Mouse (Mus musculus) yolk sac, embryonic 10.5 days (tissue): Measurements from ENCODE around the gene Sec11a.
"Not testable (repeated sequence)": the region's sequence is repeated elsewhere in the genome, so short reads cannot be mapped to it uniquely, and the experiment has no call there.

Experiments used
- DNase-seq: peaks from one replicate; pipeline ENCODE4 v3.0.0-alpha.2; 2017; ENCODE audit warnings: low spot score

Gene Sec11a

DNA sequence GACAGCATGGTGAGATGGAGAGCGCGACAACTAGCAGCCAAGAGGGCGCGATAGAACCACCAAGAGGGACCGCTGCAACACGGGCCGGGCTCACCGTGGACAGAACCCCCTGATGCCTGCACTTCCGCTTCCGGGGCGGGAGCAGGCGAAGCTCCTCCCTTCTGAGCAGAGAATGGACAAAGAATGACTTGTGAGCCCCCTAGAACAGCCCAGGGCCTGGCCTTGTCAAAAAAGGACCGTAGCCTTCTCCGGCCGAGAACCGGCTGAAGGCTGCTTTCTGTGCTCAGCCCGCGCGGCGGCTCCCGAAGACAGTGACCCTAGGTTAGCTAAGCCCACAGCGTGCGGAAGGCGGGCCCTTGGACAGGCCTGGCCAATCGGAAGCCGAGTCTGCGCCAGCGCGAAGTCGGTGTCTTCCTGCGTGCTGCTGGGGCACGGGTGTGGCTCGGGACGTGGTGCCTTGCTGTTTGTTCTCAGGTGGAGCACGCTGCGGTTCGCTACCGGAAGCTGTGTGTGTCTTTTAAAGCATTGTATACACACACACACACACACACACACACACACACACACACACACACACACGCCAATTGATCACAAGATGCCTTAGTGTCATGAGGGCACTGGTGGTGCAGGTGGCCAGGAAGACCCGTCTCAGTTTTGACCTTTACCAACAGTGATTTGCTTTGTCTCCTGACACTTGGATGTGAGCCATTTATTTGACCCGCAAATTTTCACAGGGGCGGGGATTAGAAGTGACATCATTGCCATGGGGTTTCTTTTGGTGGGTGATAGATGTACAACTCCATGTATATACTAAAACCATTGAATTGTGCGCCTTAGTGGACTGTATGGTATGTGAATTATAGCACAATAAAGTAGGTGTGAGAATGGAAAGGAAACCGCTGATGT is at the start of gene Sec11a:
Gene Sec11a, minus strand, starts transcription at position 336 of the 906 bp plus-strand sequence.
- DNase-seq = peak; percentile 95

DNA sequence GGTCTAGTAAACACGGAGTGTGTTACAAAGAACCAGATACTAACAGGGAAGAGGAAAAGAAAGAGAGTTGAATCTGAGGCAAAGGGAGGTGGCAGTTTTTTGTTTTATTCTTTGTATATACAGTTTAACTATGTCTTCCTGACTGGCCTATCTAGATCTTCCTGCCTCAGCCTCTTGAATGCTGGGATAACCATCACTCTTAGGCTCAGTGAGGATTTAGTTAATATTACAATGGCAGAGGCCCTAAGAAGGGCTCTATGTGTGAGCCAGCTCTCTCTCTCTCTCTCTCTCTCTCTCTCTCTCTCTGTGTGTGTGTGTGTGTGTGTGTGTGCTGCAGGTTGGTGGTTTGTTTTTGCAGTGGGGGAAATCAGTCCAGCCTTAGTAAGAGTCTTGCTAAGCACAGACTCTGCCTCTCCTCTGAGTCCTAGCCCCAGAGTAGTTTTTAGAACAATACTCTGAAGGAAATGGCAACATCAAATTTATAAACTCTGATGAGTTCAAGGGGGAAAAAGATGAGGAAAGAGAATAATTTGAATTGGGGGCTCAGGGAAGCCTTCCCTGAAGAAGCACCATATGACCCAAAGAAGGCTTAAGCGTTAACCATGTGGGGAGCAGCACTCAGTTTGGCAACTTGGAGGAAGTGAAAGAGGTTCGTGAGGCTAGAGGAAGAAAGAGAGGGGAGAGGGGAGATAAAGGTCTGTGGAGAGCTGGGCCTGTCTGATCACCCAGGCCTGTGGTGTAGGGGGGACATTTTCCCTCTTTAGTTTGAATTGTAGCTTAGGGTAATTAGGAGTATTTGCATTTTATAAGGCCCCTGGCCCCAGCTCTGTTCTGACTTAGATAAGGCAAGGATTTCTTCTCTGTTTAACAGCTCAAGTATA is 47.9 kb upstream of the Sec11a start:
- no peak for DNase-seq

DNA sequence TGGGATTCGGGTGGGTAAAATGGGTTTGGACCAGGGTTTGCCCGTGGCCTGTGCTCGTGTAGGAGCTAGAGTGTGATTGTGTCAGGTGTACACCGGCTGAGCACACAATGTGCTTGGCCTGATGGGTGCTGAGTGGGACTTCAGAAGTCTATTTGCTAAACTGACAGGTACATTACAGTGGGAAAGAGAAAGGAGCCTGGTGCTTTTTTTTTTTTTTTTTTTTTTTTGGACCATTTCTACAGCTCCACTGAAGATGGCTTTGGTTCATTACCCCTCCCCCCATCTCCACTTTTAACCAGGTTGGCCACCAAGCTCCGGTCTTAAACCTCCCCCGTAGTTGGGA is 47.1 kb upstream of the Sec11a start:
- DNase-seq = no peak

- peak; percentile 87 for DNase-seq
Observed at GRCm38 (mm10) chr7:80993834-80994662, 46.5 kb upstream of the Sec11a start.

GRCm38 (mm10) chr7:80992980-80993833 is 45.6 kb upstream of the Sec11a start, which contains the start of gene Zfp592:
TSS of gene Zfp592 (plus strand) at chr7:80993681.
- peak; percentile 91 for DNase-seq

DNA sequence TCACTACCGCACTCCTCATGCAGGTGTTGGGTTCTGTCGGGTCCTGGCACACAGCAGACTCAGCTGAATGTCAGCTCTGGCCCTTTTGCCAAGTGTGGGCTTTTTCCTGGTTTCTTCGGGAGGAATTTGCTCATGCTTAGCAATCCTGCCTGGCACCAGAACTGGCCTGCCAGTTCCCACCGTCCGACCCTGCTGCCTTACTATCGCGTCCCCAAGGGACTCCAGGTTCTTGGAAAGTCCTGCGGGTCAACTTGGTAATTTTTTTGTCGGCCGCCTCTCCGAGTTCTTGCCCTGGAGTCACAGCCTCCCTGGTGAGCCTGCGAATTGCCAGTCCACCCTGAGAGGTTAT is 45.0 kb upstream of the Sec11a start:
- no peak for DNase-seq

- no peak for DNase-seq
Observed at GRCm38 (mm10) chr7:80992063-80992462, 44.5 kb upstream of the Sec11a start.

GRCm38 (mm10) chr7:80991589-80991988 is 44.0 kb upstream of the Sec11a start:
- no peak for DNase-seq

DNA sequence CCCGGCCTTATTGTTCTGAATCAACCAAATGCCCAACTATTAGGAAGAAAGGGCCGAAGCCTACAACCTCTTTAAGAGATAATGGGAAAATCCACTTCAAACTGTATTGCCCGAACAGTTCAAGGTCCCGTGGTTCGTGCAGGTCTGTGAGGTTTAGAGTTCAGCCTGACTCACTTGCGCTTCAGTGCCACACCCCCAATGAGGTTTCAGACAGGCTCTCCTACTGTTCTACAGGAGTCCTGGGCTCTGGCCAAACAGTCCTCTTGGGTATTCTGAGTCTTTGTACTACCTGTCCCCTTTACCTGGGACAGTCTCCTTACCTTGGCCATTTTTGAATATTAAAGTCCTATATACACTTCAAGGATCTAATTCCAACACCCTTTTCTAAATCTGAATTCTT is 42.7 kb upstream of the Sec11a start:
- DNase-seq = no peak

- no peak for DNase-seq
Observed at GRCm38 (mm10) chr7:80987805-80988625, 40.4 kb upstream of the Sec11a start.

- DNase-seq = no peak
Observed at GRCm38 (mm10) chr7:80986458-80987187, 39.0 kb upstream of the Sec11a start.

DNA sequence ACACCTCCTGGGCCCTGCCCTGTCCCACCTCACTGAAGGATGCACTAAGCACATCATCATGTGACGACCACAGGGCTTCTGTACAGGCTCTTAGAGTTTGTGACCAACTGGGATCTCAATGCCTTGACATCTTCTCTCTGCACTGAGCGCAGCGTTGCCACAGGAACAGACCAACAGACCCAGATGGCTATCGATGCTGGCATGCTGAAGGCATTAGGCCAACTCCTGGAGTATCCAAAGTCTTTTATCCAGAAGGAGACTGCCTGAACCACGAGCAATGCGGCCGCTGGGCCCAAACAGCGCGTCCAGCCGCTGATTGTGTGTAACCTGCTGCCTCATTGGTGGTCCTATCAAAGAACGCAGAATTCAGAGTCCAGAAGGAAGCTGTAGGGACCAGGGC is 33.0 kb upstream of the Sec11a start:
- DNase-seq = no peak

- DNase-seq = not testable (repeated sequence)
Observed at GRCm38 (mm10) chr7:80973638-80974015, 26.0 kb upstream of the Sec11a start.

DNA sequence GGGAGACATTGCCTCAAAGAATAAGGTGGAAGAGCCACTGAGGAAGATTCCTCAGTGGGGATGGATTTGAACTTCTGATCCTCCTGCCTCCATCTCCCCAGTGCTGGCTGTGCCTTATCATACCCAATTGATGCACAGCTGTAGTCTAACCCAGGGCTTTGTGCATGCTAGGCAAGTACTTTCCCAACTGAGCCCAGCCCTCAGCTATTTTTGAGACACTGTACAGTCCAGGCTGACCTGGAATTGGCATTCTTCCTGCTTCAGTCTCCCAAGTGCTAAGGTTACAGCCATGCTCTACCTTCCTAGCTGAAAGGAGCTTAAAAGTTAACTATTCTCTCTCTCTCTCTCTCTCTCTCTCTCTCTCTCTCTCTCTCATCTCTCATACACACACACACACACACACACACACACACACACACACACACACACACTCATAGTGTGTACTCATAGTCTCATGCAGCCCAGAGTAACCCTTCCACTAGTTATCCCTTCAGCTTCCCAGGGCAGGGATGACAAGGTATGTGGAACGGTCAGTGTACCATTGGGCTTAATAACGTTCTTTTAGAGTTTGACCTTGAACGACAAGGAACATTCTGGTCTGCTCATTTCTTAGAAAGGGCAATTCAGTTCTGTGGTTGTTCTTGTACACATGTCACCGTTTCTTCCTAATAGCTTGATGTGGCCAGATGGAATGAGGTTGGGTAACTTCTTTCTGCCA is 25.5 kb upstream of the Sec11a start:
- not testable (repeated sequence) for DNase-seq

- DNase-seq = no peak
Observed at GRCm38 (mm10) chr7:80972082-80972481, 24.5 kb upstream of the Sec11a start.

DNA sequence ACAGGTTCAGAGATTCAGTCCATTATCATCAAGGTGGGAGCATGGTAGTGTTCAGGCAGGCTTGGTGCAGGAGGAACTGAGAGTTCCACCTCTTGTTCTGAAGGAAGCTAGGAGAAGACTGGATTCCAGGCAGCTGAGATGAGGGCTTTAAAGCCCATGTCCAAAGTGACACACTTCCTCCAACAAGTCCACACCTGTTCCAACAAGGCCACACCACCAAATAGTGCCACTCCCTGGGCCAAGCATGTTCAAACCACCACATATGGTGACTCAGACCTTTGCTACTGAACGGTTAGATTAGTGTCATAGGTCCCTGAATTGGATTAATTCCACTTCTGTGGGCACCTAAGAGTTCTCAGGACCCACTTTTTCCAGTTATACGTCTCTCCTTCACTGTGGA is 23.8 kb upstream of the Sec11a start:
- DNase-seq = no peak

DNA sequence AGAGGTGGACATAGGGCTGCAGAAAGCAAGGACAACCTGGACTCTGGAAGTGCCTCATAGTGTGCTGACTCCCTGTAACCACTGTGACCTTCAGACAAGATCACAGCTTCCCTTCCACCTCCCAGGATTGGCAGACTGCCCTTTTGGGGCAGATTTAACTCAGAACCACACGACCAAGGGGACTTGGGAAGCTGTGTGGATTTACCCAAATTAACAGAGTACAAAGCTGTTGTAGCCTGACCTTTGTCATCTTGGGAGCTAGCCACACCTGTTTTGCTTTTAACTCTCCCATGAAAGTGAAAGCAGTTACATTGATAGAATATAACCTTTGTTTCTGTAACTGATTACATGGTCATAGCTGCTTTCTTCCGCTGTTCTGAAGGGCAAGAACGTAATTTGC is 23.3 kb upstream of the Sec11a start:
- DNase-seq = no peak

DNA sequence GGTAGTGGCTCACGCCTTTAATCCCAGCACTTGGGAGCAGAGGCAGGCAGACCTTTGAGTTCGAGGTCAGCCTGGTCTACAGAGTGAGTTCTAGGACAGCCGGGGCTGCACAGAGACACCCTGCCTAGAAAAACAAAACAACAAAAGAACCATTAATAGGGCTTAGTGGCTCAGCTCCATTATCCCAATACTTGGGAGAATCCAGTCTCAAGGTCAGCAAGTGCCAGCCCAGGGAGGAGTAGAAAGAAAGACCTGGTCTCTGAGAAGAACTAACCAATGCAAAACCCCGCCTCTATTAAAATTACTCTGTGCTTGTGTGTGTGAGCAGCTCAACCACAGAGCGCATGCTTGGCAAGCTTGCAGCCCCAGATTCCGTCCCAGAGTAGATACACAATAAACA is 15.2 kb upstream of the Sec11a start:
- no peak for DNase-seq

- DNase-seq = no peak
Observed at GRCm38 (mm10) chr7:80959003-80959402, 11.4 kb upstream of the Sec11a start.
